ENCODE assay signal across 10 mouse cellular contexts in the genomic region with DNA sequence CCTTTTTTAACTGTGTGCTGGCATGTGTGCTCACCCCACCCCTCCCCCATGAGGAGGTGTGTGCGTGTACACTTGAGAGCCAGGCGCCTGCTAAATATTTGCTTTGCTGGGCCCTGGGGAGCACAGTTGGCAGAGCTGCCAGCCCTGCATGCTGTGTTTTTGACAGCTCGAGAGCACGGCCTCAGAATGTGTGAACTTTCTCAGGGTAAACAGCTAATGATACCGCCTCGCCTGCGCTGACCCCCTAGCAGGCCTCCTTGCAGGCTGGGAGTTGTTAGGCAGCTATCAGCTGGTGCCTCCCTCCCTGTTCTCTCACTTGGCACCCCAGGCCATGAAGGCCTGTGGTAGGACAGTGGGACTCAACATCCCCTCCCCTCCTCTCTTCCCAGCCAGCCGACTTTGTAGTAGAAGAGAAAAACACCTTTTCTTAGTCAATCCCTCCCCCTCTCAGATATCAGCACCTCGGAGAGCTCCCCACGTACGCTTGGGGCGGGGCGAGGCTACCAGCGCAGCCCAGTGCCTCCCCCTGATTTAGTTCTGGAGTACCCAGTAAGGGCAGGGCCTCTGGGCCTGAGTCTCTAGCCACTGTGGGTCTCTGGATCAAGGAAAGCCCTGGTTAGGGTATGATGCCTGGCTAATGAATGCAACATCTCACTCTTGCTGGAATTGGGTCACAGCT.
DNase-seq lines count a peak whose midpoint lies in the region; ATAC-seq and TF ChIP-seq lines count a peak whose summit lies in the region.
"Had no signal": no experiment of that assay in that cellular context is flagged by ENCODE, and none has a peak within 500 bp of the region (broad histone marks: within the 10 kb centered on the region; RNA-seq: fewer than 3 reads in every experiment).

No protein-coding gene starts in this region.

- no peak for TF ChIP-seq CTCF in kidney, adult 2 months (conservative IDR thresholded peaks at IDR 0.05; ENCODE audit: insufficient read depth, insufficient read length, low read depth, low read length)

- no peaks in the 10 kb centered on the region for H3K4me1 ChIP-seq in kidney, embryonic 14.5 days (ENCODE audit: control insufficient read depth, insufficient read depth, low read length)
- H3K4me1 ChIP-seq in kidney, adult 2 months (ENCODE audit: control insufficient read depth, insufficient read depth, low read length), result no peaks in the 10 kb centered on the region
- H3K4me1 ChIP-seq in midbrain, embryonic 10.5 days, result peaks cover 65% of the 10 kb centered on the region

- TF ChIP-seq POLR2A in kidney, adult 2 months (IDR thresholded peaks at IDR 0.05; ENCODE audit: low read depth, low read length), result no peak

- no peak overlapping the region for H3K4me3 ChIP-seq in kidney, embryonic 14.5 days (ENCODE audit: low read length)
- H3K4me3 ChIP-seq in kidney, adult 2 months (ENCODE audit: insufficient read depth, low read depth, low read length), result no peak overlapping the region
- H3K4me3 ChIP-seq in midbrain, embryonic 10.5 days, result no peak overlapping the region
- H3K4me3 ChIP-seq: heart, embryonic 13.5 days had no signal

- peaks cover 21% of the 10 kb centered on the region for H3K27me3 ChIP-seq in kidney, embryonic 14.5 days (ENCODE audit: control insufficient read depth, insufficient read depth, low read length)
- no peaks in the 10 kb centered on the region for H3K27me3 ChIP-seq in kidney, adult 2 months (replicated peaks; ENCODE audit: control insufficient read depth, insufficient read depth, low read length)
- peaks cover 62% of the 10 kb centered on the region for H3K27me3 ChIP-seq in midbrain, embryonic 10.5 days (ENCODE audit: low read depth, poor library complexity, severe bottlenecking)

- no peaks in the 10 kb centered on the region for H3K36me3 ChIP-seq in kidney, embryonic 14.5 days (ENCODE audit: control insufficient read depth, insufficient read depth, low read length)
- no peaks in the 10 kb centered on the region for H3K36me3 ChIP-seq in kidney, adult 2 months (ENCODE audit: control insufficient read depth, insufficient read depth, low read length)
- no peaks in the 10 kb centered on the region for H3K36me3 ChIP-seq in midbrain, embryonic 10.5 days
- H3K36me3 ChIP-seq: G1E; heart, embryonic 13.5 days had no signal

- H3K4me2 ChIP-seq in kidney, embryonic 14.5 days (replicated peaks; ENCODE audit: low read depth, low read length), result no peak overlapping the region
- H3K4me2 ChIP-seq: heart, embryonic 13.5 days had no signal

- intact Hi-C loops in left cerebral cortex, postnatal 4 days (cut with DNase I), result no loop called here

- no peak for DNase-seq in kidney, adult 2 months
- DNase-seq in c-Kit-positive CD71-positive TER-119-negative erythroid progenitor cells, embryonic 14.5 days (ENCODE audit: low read depth), result peak; percentile 5
- DNase-seq in heart, postnatal 4 days, result peak; percentile 71
- peak; percentile 63 for DNase-seq in midbrain, embryonic 10.5 days (ENCODE audit: low spot score)
- DNase-seq in frontal cortex, postnatal 14 days (ENCODE audit: low spot score in 2 of 2), result no peak
- no peak for DNase-seq in spleen, postnatal 4 days (ENCODE audit: low spot score in 2 of 2)
- no peak for DNase-seq in left cerebral cortex, postnatal 4 days

- ATAC-seq in kidney, embryonic 14.5 days (ENCODE audit: low FRiP score, low TSS enrichment), result 0 out of 2 replicates have a peak, but pooled peaks have one; percentile 62

- H3K27ac ChIP-seq in kidney, embryonic 14.5 days (ENCODE audit: low read depth, low read length), result no peak overlapping the region
- H3K27ac ChIP-seq in kidney, adult 2 months (ENCODE audit: insufficient read depth, low read depth, low read length), result no peak overlapping the region
- H3K27ac ChIP-seq in midbrain, embryonic 10.5 days (replicated peaks), result no peak overlapping the region
- H3K27ac ChIP-seq: heart, embryonic 13.5 days had no signal

- H3K9me3 ChIP-seq in kidney, embryonic 14.5 days (ENCODE audit: control insufficient read depth, low read length), result no peaks in the 10 kb centered on the region
- H3K9me3 ChIP-seq in midbrain, embryonic 10.5 days (replicated peaks), result no peaks in the 10 kb centered on the region
- H3K9me3 ChIP-seq: heart, embryonic 13.5 days had no signal

- no peak overlapping the region for H3K9ac ChIP-seq in kidney, embryonic 14.5 days (ENCODE audit: low read depth, low read length)
- H3K9ac ChIP-seq: heart, embryonic 13.5 days had no signal

- 4% methylated on average over 14 of the region's 14 CpGs for WGBS in kidney, embryonic 14.5 days
- WGBS in kidney, adult 2 months, result 6% methylated on average over 14 of the region's 14 CpGs
- 13% methylated on average over 14 of the region's 14 CpGs for WGBS in midbrain, embryonic 10.5 days

Comparison
In these comparisons a context has a peak if more than half of its experiments do, and no peak if none do; other contexts are left out.
1. DNase-seq: peak in c-Kit-positive CD71-positive TER-119-negative erythroid progenitor cells, embryonic 14.5 days (single experiment), heart, postnatal 4 days (single experiment) and midbrain, embryonic 10.5 days (single experiment); none in kidney, adult 2 months (single experiment), frontal cortex, postnatal 14 days (0 of 2), spleen, postnatal 4 days (0 of 2) and left cerebral cortex, postnatal 4 days (single experiment).